Comparison of ENCODE assay signal across 15 mouse cellular contexts in genomic region chr7:73498200-73498599, GRCm38 (mm10).
"Had no signal": no experiment of that assay in that cellular context is flagged by ENCODE, and none has a peak within 500 bp of the region (broad histone marks: within the 10 kb centered on the region; RNA-seq: fewer than 3 reads in every experiment).

No protein-coding gene starts in this region.

- H3K27me3 ChIP-seq: neural tube, embryonic 15.5 days; stomach, embryonic 15.5 days had no signal

- H3K9me3 ChIP-seq: neural tube, embryonic 15.5 days; stomach, embryonic 15.5 days had no signal

- H3K4me2 ChIP-seq: neural tube, embryonic 15.5 days; stomach, embryonic 15.5 days had no signal

- H3K27ac ChIP-seq: neural tube, embryonic 15.5 days; stomach, embryonic 15.5 days; stomach, postnatal 0 days had no signal

- H3K4me1 ChIP-seq: neural tube, embryonic 15.5 days; stomach, embryonic 15.5 days had no signal

- H3K9ac ChIP-seq: neural tube, embryonic 15.5 days; stomach, embryonic 15.5 days had no signal

- DNase-seq: retina, postnatal 1 day; right cerebral cortex, adult 18-20 months; right cerebral cortex, postnatal 14 days; right cerebral cortex, postnatal 25 days; right cerebral cortex, postnatal 4 days; spleen, adult 18-20 months; thymus, adult 18-20 months; thymus, adult 2 months; thymus, postnatal 14 days; thymus, postnatal 25 days; thymus, postnatal 36 days; thymus, postnatal 4 days had no signal

- H3K4me3 ChIP-seq: neural tube, embryonic 15.5 days; stomach, embryonic 15.5 days had no signal
